Mouse (Mus musculus) ovary, postnatal 10 days (tissue): ENCODE data around the gene Neurod4.

Experiments used
- DNase-seq: peaks from one replicate; pipeline ENCODE4 v3.0.0; 2022; ENCODE audit warnings: low spot score

Gene Neurod4

DNA sequence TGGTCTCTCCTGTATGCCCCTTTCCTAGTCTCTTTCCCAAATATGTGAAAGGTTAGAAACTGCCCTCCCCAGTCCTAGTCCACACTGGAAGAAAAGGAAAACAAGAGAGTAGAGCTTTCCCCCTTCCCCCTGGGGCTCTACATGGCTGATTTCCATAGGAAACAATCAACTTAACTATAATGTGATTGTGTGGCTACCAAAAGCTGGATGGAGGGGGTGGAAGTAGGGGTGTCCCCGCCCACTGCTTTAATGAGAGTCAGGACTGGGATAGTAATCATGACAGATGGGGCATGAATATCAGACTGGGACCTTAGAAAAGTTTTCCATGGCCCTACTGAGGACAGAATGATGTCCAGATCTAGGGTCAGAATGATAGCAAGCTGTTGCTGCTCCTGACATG, 45.5 kb downstream of the Neurod4 start:
- DNase-seq, result no peak

DNA sequence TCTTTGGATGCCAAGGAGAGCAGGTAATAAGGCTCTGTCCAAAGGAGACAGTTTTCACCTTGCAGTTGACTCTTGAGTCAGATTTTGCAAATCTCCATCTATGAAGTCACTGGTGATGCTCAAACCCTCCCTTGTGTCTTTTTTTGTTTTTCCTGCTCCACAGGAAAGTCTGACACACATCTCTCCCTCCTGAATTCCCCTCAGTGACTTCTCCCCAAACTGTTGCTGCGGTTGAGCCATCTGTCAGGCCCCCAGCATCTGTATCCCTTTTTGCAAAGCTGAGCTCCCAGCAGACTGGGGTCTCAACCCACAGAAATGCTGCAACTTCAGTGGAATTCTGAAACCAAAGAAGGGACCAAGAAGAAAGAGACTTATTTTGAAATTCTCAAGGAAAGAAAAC, 47.9 kb downstream of the Neurod4 start:
- DNase-seq, result no peak

DNA sequence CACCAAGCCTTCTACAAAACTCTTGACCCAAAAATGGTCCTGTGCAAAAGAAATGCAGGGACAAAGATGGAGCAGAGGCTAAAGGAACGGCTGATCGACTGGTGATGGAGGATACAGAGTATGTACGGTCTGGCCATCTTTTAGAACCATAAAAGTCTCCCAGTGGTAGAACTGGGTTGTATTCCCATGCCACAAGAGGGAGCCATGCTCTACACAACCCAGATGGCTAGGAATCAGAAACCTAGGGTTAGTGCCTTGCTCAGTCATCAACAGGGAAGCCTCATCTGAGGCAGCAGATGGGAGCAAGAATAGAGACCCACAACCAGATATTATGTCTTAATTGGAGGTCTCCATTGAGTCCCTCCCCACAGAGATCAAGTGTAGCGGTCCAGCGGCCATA, 50.5 kb downstream of the Neurod4 start:
- DNase-seq, result no peak

DNA sequence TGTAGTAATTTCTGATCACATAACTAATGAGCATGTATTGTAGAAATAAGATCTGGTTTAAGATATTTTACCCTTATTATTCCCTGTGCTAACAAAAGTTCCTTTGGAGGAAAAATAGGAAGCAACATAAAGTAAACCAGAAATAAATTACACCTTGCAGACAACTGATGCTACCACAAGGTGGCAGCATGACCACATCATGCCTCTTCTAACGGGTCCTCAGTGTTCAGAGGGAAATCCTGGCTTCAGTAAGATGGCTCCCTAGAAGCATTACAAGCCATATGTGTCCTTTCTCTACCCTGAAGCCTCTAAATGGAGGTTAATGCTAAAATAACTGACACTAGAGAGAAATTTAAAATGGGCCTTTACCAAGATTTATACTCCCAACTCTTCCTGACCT, 51.8 kb downstream of the Neurod4 start:
- no peak for DNase-seq

DNA sequence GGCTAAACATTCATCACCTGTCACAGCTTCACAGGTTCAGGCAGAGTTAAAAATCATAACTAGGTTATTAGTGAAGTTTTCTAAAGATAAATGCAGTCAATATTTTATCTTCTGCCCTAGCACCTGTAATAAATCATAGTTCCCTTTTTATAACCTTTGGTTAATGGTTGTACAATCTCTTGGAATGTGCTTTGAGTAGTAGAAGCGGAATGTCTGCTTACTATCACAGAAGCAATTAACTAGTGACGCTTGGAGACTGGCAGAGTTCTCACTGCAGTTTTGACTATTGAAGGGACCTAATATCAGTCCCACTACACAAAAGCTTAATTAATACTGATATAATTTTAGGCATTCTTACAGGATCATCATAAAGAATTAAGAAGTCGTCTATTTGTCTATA, 55.0 kb downstream of the Neurod4 start:
- DNase-seq, result no peak
